Mouse (Mus musculus) ES-E14 (cell line): ENCODE measurements at regions not wholly inside any gene's neighbourhood (a gene's known extent, or its start where the extent isn't known, plus 50 kb on each side); places are given as distances from the start of the nearest gene placed in this dataset.

Source experiments
- CHD2 ChIP-seq: IDR thresholded peaks from 2 replicates; pipeline ENCODE4 v1.6.1; 2014; ENCODE audit warnings: mild to moderate bottlenecking, low read depth, low read length, inconsistent platforms
- HCFC1 ChIP-seq: IDR thresholded peaks from 2 replicates; pipeline ENCODE4 v1.6.1; 2012; ENCODE audit warnings: low read length, inconsistent platforms, borderline replicate concordance; ENCODE audit not compliant: insufficient read depth
- MAFK ChIP-seq: IDR thresholded peaks from 2 replicates; pipeline ENCODE4 v1.6.1; 2014; ENCODE audit warnings: mild to moderate bottlenecking, low read depth, low read length, inconsistent platforms; ENCODE audit not compliant: insufficient read depth
- ZNF384 ChIP-seq: IDR thresholded peaks from 2 replicates; pipeline ENCODE4 v1.6.1; 2012; ENCODE audit warnings: low read depth, low read length, inconsistent platforms

DNA sequence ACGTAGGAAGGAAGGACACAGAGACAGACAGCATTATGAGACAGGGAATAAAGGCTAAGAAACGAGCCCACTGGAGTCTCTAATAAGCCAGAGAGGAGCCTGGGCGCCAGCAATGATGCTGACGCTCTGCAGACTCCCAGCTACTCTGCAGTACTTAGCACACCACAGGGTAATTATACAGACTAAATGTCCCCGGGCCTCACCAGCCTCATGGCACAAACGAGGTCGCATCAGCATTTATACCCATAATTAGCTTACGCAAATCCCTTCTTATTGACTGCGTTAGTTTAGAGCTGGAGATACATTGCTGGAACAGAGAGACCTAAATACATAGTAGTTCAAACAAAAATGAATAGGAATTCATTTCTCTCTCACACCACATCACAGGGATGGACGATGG lies 121.3 kb downstream of the Usp31 start:
- TF ChIP-seq ZNF384 (no peak), CHD2 (no peak), MAFK (no peak), HCFC1 (no peak)
